Mouse (Mus musculus): ENCODE results near the gene Carf. TPM values are rescaled to one million over a fixed set of nuclear protein-coding genes. Genes with fewer than 3 reads are reported as not detected.
"Not testable (repeated sequence)": the region's sequence is repeated elsewhere in the genome, so short reads cannot be mapped to it uniquely, and the experiment has no call there.

The Carf gene
- polyA plus RNA-seq, 1 experiment from 2014 or later = 6.6 TPM

- Histone ChIP-seq H3K36me3 (ENCODE audit: poor library complexity, severe bottlenecking) (peaks cover 6% of the 10 kb centered on the region; the same call in 1 of the 2 replicates), H3K4me3 (no peak overlapping the region), H3K4me1 (no peaks in the 10 kb centered on the region), H3K9ac (no peak overlapping the region), H3K9me3 (replicated peaks) (peaks cover 8% of the 10 kb centered on the region), H3K4me2 (no peak overlapping the region), H3K27ac (no peak overlapping the region), H3K27me3 (no peaks in the 10 kb centered on the region)
- ATAC-seq = no peak
- WGBS = 87% methylated on average over 7 of the region's 7 CpGs
Measured at GRCm38 (mm10) chr1:60117721-60118455, 19.8 kb downstream of the Carf start.

- H3K4me3 ChIP-seq = no peak overlapping the region
- H3K9me3 ChIP-seq (replicated peaks) = no peaks in the 10 kb centered on the region
- H3K36me3 ChIP-seq (ENCODE audit: poor library complexity, severe bottlenecking) = peaks cover 14% of the 10 kb centered on the region
- WGBS = 32% methylated on average over 9 of the region's 9 CpGs
- H3K9ac ChIP-seq = no peak overlapping the region
- no peak overlapping the region for H3K4me2 ChIP-seq
- no peaks in the 10 kb centered on the region for H3K27me3 ChIP-seq
- no peak for ATAC-seq
- H3K27ac ChIP-seq = no peak overlapping the region
- no peaks in the 10 kb centered on the region for H3K4me1 ChIP-seq
Measured at GRCm38 (mm10) chr1:60137346-60137745, 39.3 kb downstream of the Carf start.

DNA sequence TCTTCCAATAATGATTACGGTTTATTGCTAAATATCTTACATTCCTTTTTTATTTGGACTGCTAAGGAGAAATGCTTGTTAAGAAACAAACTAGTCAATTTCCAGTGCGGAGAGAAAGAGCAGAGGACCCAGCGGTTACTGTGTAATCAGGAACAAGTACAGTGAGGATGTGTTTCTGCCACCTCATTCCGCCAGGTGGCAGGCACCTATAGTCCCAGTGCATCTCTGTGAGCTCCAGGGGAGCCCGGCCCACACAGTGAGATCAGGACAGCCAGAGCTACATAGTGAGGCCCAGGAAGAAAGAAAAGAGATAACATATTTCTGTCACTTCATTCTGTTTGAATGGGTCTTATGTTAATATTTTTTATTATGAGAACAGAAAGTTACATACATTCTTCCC lies 54.7 kb downstream of the Carf start:
- H3K9me3 ChIP-seq (replicated peaks) = no peaks in the 10 kb centered on the region
- H3K4me1 ChIP-seq = no peaks in the 10 kb centered on the region
- H3K9ac ChIP-seq = no peak overlapping the region
- no peak overlapping the region for H3K4me3 ChIP-seq
- 73% methylated on average over 5 of the region's 5 CpGs for WGBS
- H3K27ac ChIP-seq = no peak overlapping the region
- H3K36me3 ChIP-seq (ENCODE audit: poor library complexity, severe bottlenecking) = peaks cover 7% of the 10 kb centered on the region; the same call in 1 of the 2 replicates
- no peak overlapping the region for H3K4me2 ChIP-seq
- ATAC-seq = no peak
- no peaks in the 10 kb centered on the region for H3K27me3 ChIP-seq

DNA sequence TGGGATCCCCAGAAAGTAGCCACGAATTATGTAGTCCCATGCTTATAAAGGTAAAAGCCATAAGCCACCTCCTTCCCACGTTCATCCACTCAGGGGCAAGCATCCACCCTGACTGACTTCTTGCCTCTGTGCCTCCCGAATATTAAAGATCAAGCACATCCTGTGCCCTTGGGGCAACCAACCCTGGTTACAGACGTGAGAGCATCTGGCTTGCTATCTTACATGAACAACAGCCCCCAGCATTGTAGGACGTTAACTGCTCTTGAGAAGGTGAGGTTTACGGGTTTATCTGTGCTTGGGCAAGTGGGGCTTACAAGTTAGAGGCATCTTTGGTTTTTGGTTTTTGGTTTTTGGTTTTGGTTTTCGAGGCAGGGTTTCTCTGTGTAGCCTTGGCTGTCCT lies 58.6 kb downstream of the Carf start:
- Histone ChIP-seq H3K36me3 (ENCODE audit: poor library complexity, severe bottlenecking) (no peaks in the 10 kb centered on the region), H3K4me2 (no peak overlapping the region), H3K27ac (no peak overlapping the region), H3K4me3 (no peak overlapping the region), H3K9ac (no peak overlapping the region), H3K27me3 (no peaks in the 10 kb centered on the region), H3K4me1 (no peaks in the 10 kb centered on the region), H3K9me3 (replicated peaks) (no peaks in the 10 kb centered on the region)
- 90% methylated on average over 7 of the region's 7 CpGs for WGBS
- ATAC-seq = no peak

- no peak overlapping the region for H3K4me2 ChIP-seq
- no peaks in the 10 kb centered on the region for H3K4me1 ChIP-seq
- H3K9ac ChIP-seq = no peak overlapping the region
- no peaks in the 10 kb centered on the region for H3K27me3 ChIP-seq
- ATAC-seq = no peak
- no peaks in the 10 kb centered on the region for H3K36me3 ChIP-seq (ENCODE audit: poor library complexity, severe bottlenecking)
- no peak overlapping the region for H3K4me3 ChIP-seq
- no peak overlapping the region for H3K27ac ChIP-seq
- 71% methylated on average over 3 of the region's 3 CpGs for WGBS
- H3K9me3 ChIP-seq (replicated peaks) = no peaks in the 10 kb centered on the region
Measured at GRCm38 (mm10) chr1:60158411-60158810, 60.4 kb downstream of the Carf start.

- Histone ChIP-seq H3K9ac (no peak overlapping the region), H3K36me3 (ENCODE audit: poor library complexity, severe bottlenecking) (no peaks in the 10 kb centered on the region), H3K27ac (no peak overlapping the region), H3K4me1 (no peaks in the 10 kb centered on the region), H3K9me3 (replicated peaks) (no peaks in the 10 kb centered on the region), H3K4me2 (no peak overlapping the region), H3K27me3 (no peaks in the 10 kb centered on the region), H3K4me3 (no peak overlapping the region)
- no peak for ATAC-seq
- WGBS = 87% methylated on average over 3 of the region's 3 CpGs
Measured at GRCm38 (mm10) chr1:60163676-60164075, 65.6 kb downstream of the Carf start.

- no peak overlapping the region for H3K4me3 ChIP-seq
- no peak overlapping the region for H3K27ac ChIP-seq
- no peak overlapping the region for H3K9ac ChIP-seq
- no peaks in the 10 kb centered on the region for H3K27me3 ChIP-seq
- 83% methylated on average over 2 of the region's 2 CpGs for WGBS
- no peaks in the 10 kb centered on the region for H3K9me3 ChIP-seq (replicated peaks)
- H3K4me2 ChIP-seq = no peak overlapping the region
- H3K36me3 ChIP-seq (ENCODE audit: poor library complexity, severe bottlenecking) = no peaks in the 10 kb centered on the region
- no peaks in the 10 kb centered on the region for H3K4me1 ChIP-seq
- no peak for ATAC-seq
Measured at GRCm38 (mm10) chr1:60169626-60170025, 71.6 kb downstream of the Carf start.

GRCm38 (mm10) chr1:60170251-60170650 lies 72.2 kb downstream of the Carf start:
- Histone ChIP-seq H3K9me3 (replicated peaks) (no peaks in the 10 kb centered on the region), H3K9ac (no peak overlapping the region), H3K4me3 (no peak overlapping the region), H3K36me3 (ENCODE audit: poor library complexity, severe bottlenecking) (no peaks in the 10 kb centered on the region), H3K4me1 (no peaks in the 10 kb centered on the region), H3K27ac (no peak overlapping the region), H3K4me2 (no peak overlapping the region), H3K27me3 (no peaks in the 10 kb centered on the region)
- no peak for ATAC-seq
- WGBS = 87% methylated on average over 2 of the region's 2 CpGs

DNA sequence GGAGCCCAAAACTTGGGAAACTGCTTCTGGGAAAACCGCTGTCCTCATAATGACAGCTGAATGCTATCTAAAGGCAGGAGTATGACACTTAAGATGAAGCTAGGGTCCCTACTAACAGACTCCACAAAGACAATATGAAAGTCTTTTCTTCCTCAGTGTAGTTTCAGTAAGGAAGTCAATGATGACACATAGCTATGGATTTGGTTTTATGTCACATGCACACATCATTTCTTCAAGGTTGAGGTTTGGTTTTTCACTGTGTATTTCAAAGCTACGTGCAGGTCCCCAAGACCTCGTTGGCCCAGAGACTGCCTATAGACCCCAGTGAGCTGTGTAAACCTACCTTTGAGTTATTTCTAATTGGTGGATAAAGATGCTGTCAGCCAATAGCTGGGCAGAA lies 75.1 kb downstream of the Carf start:
- H3K27me3 ChIP-seq = no peaks in the 10 kb centered on the region
- no peak overlapping the region for H3K27ac ChIP-seq
- H3K4me2 ChIP-seq = no peak overlapping the region
- no peak overlapping the region for H3K9ac ChIP-seq
- H3K9me3 ChIP-seq (replicated peaks) = no peaks in the 10 kb centered on the region
- 88% methylated on average over 3 of the region's 3 CpGs for WGBS
- no peak overlapping the region for H3K4me3 ChIP-seq
- no peaks in the 10 kb centered on the region for H3K4me1 ChIP-seq
- ATAC-seq = no peak
- H3K36me3 ChIP-seq (ENCODE audit: poor library complexity, severe bottlenecking) = no peaks in the 10 kb centered on the region

GRCm38 (mm10) chr1:60177814-60178213 lies 79.8 kb downstream of the Carf start:
- H3K4me3 ChIP-seq; ATAC-seq; H3K27me3 ChIP-seq; H3K9ac ChIP-seq; H3K4me2 ChIP-seq; H3K36me3 ChIP-seq (ENCODE audit: poor library complexity, severe bottlenecking); H3K27ac ChIP-seq; H3K9me3 ChIP-seq (replicated peaks): not testable (repeated sequence)
- peaks cover 13% of the 10 kb centered on the region for H3K4me1 ChIP-seq
- WGBS = 89% methylated on average over 1 of the region's 1 CpGs

DNA sequence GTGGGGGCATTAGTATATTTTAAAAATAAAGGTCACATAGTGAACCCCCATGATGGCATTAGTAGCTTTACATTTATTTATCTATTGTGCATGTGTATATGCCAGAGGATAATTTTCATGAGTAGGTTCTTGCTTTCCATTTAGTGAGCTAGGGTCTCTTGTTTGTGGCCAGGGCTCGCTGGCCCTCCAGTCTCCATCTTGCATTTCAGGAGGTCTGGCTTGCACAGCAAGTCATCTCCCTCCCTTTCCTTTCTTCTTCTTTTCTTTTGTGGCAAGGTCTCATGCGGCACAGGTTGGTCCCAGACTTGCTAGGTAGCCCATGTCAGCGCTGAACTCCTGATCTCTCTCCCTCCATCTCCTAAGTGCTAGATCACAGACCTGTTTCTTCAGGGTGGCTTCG lies 81.3 kb downstream of the Carf start:
- H3K36me3 ChIP-seq (ENCODE audit: poor library complexity, severe bottlenecking) = no peaks in the 10 kb centered on the region
- no peak overlapping the region for H3K27ac ChIP-seq
- no peaks in the 10 kb centered on the region for H3K9me3 ChIP-seq (replicated peaks)
- peak overlapping the region; percentile 70 for H3K4me2 ChIP-seq
- no peaks in the 10 kb centered on the region for H3K27me3 ChIP-seq
- WGBS = 17% methylated on average over 4 of the region's 4 CpGs
- H3K9ac ChIP-seq = peak overlapping the region; percentile 88
- no peak for ATAC-seq
- H3K4me1 ChIP-seq = peaks cover 13% of the 10 kb centered on the region
- peak overlapping the region; percentile 94 for H3K4me3 ChIP-seq

- Histone ChIP-seq H3K9me3 (replicated peaks) (no peaks in the 10 kb centered on the region), H3K36me3 (ENCODE audit: poor library complexity, severe bottlenecking) (no peaks in the 10 kb centered on the region), H3K9ac (peak within 1 kb of the TSS; percentile 88), H3K27ac (peak within 1 kb of the TSS; percentile 91), H3K4me1 (peaks cover 13% of the 10 kb centered on the region), H3K4me2 (peak within 1 kb of the TSS; percentile 70), H3K4me3 (peak within 1 kb of the TSS; percentile 94), H3K27me3 (no peaks in the 10 kb centered on the region)
- ATAC-seq = peak; percentile 99
- under 1% methylated on average over 55 of the region's 74 CpGs for whole genome bisulfite sequencing
Measured at GRCm38 (mm10) chr1:60179932-60180783, 82.1 kb downstream of the Carf start, which contains the start of gene Nbeal1. Gene Nbeal1 (plus strand): TSS chr1:60180599.

Data from forebrain, embryonic 13.5 days (tissue).